Mouse (Mus musculus) layer of hippocampus, postnatal 25 days (tissue): ENCODE results near the gene Bik. TPM values are rescaled to one million over a fixed set of nuclear protein-coding genes. Genes with fewer than 3 reads are reported as not detected.
A peak's percentile ranks its signal among the peaks of the same experiment; 100 is the strongest.
"Not testable (repeated sequence)": the region's sequence is repeated elsewhere in the genome, so short reads cannot be mapped to it uniquely, and the experiment has no call there.

Source experiments
- DNase-seq, 2 experiments: peaks; one replicate each; pipeline ENCODE4 v3.0.0; 2022; ENCODE audit warnings: mixed read lengths in 2 of 2, low spot score in 1 of 2; ENCODE audit errors: extremely low spot score in 1 of 2
- total RNA-seq, 2 experiments: library from RNA; stranded (reverse); gene quantifications; 2 replicates each; pipeline ENCODE4 v1.2.3; 2021

Gene Bik
- not detected for total RNA-seq

- no peak for DNase-seq
Measured at GRCm38 (mm10) chr15:83526424-83527091, at the start of gene Bik. Bik (plus strand) TSS chr15:83526862.

DNA sequence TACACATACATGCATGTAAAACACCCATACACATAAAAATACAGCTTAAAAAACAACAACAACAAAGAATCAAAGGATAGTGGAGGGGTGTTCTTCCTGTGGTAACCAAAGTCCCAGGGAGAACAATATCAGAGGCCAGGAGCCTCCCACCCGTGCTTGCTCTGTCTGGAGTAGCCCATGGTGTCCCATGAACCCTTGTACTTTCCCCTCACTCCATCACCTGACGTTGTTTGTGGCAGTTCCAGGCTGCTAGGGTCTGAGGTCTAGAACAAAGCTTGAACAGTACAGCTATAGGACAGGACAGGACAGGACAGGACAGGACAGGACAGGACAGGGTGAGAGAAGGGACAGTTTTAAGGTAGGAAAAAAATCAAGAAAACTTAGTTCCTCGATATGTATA lies 48.6 kb upstream of the Bik start:
- no peak for DNase-seq

DNA sequence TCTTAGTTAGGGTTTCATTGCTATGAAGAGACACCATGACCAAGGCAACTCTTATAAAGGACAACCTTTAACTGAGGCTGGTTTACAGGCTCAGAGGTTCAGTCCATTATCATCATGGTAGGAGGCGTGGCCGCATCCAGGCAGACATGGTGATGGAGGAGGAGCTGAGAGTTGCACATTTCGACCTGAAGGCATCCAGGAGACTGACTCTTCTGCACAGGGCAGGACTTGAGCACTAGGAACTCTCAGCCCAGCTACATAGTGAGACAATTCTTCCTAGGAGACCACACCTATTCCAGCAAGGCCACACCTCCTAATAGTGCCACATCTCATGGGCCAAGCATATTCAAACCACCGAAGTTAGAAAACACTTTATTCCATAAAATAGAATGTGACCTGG lies 46.8 kb upstream of the Bik start:
- no peak for DNase-seq

DNA sequence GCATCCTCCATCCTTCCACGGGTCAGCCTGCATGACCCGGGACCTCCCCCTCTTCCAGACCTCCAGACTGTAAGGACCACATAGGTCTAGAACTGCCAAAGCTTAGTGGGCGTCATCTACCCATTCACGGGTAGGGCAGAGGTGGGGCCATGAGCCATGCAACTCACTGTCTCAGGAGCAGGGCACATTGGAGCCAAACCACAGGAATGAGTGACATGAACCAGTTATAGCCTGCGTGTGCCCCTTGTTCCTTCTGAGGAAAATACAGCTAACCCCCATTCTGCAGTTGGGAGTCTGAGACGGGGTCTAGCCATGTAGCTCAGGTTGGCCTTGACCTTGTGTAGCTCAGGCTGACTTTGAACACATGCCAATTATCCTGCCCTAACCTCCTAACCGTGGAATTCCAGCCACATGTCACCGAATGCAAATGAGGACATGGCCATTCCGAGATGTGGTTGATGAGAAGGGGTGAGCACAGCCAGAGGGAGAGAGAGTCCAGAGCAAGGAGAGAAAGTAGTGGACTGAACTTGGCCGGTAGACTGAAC lies 45.4 kb upstream of the Bik start:
- DNase-seq: no peak

GRCm38 (mm10) chr15:83482645-83483224 lies 43.9 kb upstream of the Bik start:
- no peak for DNase-seq

DNA sequence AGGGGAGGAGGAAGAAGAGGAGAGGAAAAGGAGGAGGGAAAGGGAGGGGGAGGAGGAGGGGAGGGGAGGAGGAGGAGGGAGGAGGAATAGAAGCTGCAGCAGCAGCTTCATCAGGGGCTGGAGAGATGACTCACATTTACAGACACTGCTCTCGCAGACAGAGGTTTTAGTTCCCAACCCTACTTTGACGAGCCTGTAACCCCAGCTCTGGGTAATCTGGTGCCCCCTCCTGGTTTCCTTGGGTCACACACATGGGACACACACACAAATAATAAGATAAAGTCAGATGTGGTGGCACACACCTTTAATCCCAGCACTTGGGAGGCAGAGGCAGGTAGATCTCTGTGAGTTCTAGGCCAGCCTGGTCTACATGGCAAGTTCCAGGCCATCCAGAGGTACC lies 43.2 kb upstream of the Bik start:
- no peak for DNase-seq

DNA sequence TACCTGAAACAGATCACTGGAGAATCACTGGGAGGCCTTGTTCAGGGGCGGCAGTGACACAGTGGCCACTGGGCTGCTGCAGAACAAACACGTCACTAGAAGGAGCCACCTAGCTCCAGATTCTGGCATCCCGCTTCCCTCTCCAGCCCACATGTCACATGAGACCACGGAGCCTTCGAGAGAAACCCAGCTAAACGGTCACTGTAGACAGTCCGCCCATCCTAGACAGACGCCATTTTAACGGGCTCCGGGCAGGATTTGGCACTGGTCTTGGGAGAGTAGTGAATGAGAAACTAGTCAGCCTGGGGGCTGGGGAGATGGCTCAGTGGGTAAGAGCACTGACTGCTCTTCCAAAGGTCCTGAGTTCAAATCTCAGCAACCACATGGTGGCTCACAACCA lies 42.4 kb upstream of the Bik start:
- DNase-seq: no peak

GRCm38 (mm10) chr15:83487477-83488115 lies 39.1 kb upstream of the Bik start:
- DNase-seq: no peak

- no peak for DNase-seq
Measured at GRCm38 (mm10) chr15:83489471-83489870, 37.2 kb upstream of the Bik start.

DNA sequence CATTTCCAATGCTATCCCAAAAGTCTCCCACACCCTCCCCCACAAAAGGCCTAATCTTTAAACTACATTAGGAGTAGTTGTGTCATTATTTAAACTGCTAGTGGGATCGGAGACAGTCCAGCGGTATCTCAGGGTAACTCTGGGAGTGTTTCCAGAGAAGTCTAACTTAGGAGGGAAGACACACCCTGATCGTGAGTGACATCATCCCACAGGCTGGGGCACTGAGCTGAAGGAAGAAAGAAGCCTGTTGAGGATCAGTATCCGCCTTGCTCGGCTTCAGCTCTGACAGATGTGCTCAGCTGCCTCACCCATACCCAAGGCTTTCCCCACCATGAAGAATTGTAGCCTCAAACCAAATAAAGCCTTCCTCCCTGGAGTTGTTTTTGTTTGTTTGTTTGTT lies 34.8 kb upstream of the Bik start:
- DNase-seq: no peak

DNA sequence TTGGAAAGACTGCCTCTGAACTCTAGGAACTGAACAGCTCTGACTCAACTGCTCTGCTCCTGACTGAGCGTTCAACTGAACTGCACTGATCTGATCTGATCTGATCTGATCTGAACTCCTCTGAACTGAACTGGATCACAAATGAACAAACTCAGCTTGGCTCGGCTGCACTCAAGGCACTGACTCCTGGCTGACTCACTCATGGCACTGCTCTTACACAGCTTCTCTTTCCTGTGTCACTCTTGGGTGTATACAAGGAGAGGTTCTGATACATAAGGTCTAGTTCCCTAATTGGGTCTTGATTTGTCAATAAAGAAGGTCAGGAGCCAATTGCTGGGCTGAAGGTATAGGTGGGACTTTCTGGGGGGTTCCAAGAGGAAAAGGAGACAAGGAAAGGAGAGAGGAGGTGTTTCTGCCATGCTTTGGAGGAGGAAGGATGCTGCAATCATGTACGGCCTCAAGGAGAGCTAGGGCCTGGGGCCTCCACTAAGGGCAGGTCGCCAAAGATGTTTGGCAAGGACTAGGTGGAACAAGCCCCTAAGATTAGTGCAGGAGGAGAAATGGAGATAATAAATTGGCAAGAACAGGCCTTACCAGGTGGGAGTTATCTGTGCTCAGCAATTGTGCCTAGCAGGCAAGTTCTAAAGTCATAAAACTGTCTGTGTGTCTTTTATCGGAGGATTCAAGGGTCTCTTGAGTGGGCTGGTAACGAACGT lies 32.6 kb upstream of the Bik start:
- DNase-seq: no peak

DNA sequence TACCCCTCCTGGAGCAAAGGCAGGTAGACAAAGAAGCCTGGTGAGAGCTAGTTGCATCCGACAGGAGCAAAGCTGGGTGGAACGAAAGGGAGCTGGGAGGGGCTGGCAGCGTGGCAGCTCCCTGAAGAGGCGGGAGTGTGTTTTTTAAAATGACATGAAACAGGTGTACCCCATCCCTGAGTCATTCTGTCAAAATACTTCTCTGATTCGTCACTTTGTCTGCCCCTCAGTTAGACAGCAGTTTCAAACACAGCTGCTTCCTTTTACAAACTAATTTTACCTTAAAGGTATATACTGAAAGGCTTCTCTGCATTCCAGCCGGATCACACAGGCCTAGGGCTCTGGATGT lies 32.1 kb upstream of the Bik start:
- DNase-seq: no peak

GRCm38 (mm10) chr15:83495195-83495594 lies 31.5 kb upstream of the Bik start:
- DNase-seq: no peak

DNA sequence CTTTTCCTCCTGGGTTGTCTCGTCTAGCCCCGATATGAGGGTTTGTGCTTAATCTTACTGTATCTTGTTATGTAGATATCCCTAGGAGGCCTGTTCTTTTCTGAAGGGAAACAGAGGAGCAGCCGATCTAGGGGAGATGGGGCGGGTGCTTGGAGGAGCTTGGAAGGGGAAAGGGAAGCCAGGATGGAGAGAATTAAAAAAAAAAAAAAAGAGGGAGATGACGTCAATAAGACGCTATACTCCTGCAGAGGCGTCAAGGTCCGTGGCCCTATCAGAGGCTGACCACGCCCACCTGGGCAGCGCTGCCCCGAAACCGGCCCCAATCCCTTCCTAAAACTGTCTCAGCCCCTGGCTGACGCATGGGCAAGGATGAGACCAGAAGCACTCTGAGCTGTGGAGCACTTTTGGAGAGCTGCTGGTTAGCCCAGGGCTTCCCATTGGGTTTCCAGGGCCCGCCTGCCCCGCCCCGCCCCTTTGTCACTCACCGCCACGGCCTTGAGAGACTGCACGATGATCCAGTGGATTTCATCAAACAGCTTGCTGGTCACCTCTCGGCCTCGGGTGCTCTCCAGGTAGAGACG lies 30.8 kb upstream of the Bik start:
- no peak for DNase-seq

DNA sequence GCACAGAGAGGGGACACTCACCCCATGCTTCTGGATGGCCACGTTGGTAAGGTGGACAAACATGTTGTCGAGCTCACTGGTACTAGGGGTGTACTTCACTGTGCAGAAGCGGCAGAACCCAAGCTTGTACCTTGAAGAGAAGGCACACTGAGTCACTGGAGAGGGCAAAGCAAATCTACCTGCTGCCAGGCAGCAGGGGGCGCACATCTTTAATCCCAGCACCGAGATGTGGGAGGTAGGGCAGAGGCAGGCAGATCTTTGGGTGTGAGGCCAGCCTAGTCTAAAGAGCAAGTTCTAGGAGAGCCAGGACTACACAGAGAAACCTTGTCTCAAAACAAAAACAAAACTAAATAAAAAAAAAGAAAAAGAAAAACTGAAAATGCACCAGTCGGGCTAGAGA lies 29.4 kb upstream of the Bik start:
- no peak for DNase-seq

GRCm38 (mm10) chr15:83499211-83499755 lies 27.4 kb upstream of the Bik start:
- no peak for DNase-seq

DNA sequence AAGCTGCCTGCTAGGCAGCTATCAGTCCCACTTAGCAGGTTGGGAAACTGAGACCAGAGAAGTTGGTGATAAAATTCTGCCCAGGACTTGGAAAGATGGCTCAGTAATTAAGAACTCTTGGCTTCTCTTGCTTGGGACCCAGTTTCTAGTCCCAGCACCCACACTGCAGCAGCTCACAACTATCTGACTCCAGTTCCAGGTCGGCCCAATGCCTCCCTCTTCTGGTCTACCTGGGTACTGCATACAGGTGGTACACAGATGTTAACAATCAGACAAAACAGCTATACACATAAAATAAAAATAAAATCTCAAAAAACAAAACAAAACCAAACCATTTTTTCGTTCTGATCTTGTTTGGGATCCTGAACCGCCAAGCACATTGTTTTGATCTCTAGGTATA lies 26.3 kb upstream of the Bik start:
- peak in 1 of 2 experiments; percentile 38 for DNase-seq

DNA sequence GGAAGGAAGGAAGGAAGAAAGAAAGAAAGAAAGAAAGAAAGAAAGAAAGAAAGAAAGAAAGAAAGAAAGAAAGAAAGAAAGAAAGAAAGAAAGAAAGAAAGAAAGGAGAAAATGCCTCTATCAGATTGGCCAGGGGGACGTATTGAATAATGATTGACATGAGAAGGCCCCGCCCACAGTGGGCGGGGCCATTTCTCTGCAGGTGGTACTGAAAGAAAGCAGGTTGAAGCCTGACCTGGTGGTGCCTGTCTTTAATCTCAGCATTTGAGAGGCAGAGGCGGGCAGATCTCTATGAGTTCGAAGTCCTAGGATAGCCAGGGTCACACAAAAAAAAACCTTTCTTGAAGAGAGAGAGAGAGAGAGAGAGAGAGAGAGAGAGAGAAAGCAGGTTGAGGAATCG lies 25.2 kb upstream of the Bik start:
- not testable (repeated sequence) for DNase-seq

- no peak for DNase-seq
Measured at GRCm38 (mm10) chr15:83509950-83510804, 16.5 kb upstream of the Bik start.
